Mouse (Mus musculus) kidney, postnatal 25 days (tissue): ENCODE measurements around the gene Heatr9.
"Not testable (repeated sequence)": the region's sequence is repeated elsewhere in the genome, so short reads cannot be mapped to it uniquely, and the experiment has no call there.

Source experiments
- DNase-seq, 2 experiments: peaks; one replicate each; pipeline ENCODE4 v3.0.0; 2021; ENCODE audit warnings: mixed read lengths in 2 of 2

Gene Heatr9

DNA sequence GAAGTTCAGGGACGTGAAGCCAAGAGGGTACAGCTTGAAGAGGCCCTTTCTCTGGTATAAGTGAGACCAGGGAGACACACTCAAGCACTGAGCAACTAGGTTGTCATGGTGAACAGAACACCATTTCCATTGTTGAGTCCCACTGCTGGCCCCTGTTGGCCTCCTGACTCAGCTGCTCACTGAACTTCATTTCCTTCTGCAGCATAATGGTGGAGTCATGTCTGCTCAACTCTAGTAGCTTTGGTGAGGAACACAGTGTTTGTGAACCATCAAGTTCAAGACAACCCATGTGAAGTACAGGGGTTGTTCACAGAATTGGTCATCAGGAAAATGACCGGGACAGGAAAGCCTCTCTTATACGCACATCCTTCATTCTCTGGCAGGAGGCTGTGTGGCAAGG is at the start of gene Heatr9:
Gene Heatr9, minus strand, starts transcription at position 101 of the 400 bp plus-strand sequence.
- no peak for DNase-seq

DNA sequence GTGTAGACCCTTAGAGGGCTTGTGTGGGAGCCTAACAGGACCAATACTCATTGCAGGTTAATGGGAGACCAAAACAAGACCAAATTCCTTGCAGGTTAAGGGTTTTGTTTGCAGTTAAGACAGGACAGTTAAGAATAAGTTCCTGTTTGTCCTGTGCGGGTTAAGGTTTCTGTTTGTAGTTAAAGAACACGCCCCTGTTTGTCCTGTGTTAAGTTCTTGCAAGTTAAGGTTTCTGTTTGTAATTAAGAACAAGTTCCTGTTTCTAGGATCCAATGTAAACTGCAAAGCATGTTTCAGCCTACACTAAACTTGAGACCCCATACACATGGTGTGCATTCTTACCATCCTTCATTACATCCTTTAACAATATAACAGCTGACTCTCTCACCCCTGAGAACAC is 48.2 kb upstream of the Heatr9 start:
- DNase-seq: no peak

DNA sequence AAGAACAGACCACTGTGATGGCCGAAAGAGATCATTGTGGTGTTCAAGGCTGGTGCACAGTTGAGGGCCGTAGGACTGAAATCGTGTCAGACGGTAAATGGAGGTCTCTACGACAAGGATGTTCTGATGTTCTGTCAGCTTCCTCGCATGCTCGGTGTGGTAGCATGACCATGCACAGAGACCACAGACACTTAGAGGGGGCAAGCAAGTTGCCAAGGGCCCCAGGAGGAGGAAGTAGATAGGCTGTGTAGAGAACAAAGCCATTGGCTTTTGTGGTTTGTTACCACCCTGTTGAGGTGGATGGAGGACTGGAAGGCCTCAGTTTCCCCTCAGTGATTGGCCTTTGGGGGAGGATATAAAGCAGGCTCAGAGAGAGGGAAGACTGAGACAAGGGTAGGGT is 47.3 kb upstream of the Heatr9 start:
- no peak for DNase-seq

DNA sequence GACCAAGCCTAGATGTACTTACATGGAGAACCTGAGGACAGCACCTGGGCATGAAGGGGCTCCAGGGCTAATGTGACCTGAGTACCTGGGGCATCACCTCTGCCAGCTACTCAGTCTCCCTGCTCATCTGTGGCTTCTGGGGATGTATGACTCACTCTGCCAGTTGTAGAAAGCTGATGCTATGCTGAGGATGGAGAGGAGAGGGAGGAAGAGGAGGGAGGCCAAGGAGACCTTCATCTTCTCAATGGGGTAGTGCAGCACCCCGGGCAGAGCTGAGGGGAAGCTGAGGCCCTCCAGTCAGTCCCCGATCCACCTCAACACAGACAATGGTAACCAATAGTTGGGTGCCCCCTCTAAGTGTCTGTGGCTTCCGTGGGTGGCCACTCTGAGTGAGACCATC is 46.8 kb upstream of the Heatr9 start:
- DNase-seq: no peak

DNA sequence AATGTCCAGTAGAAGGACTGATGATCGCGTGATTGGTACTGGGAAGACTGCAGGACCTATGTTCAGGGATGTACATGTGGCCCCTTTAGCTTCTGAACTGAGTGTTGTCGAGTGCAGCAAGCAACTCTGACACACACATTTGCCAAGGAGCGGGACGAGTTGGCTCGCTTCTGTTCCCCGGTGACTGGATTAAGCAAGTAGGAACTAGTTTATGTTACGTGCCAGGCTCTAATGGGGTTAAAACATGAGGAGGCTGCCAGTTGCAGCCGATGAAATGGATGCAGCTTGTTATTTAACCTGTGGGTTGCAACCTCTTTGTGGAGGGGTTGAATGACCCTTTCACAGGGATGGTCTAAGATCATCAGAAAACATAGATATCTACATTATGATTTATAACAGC is 46.1 kb upstream of the Heatr9 start:
- DNase-seq: no peak

DNA sequence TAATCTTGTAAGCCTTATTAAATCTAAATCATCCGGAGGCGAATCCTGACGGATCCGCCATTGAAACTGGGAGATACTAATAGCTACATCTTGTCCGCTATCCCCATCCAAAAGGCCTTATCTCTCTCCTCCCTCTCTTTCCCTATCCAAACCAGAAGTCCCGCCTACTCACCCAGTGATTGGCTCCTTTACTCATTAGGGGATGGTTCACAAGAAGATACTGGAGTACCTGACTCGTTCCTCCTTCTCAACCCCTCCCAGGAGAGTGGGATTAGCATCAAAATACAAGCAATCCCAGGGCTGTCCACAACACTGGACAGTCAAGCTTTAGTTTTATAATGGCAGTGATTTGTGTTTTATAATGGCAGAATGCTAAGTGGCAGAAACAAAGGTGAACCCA is 45.3 kb upstream of the Heatr9 start:
- no peak for DNase-seq

DNA sequence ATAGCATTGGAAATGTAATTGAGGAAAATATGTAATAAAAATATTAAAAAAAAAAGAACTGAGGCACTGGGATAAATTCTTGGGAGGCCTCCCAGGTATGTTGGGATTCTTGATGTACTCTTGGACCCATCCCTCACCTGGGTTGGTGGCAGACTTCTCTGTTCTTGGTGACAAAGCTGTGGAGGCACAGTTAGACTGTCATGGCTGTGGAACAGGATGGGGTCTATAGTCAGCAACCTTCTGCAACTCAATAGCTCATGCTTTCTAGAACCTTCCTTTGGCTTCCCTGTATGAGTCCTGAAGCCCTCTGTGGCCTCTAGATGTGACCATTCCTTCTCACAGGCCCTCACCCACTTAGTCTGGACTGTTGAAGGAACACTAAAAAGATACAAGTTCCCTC is 44.6 kb upstream of the Heatr9 start:
- no peak for DNase-seq

DNA sequence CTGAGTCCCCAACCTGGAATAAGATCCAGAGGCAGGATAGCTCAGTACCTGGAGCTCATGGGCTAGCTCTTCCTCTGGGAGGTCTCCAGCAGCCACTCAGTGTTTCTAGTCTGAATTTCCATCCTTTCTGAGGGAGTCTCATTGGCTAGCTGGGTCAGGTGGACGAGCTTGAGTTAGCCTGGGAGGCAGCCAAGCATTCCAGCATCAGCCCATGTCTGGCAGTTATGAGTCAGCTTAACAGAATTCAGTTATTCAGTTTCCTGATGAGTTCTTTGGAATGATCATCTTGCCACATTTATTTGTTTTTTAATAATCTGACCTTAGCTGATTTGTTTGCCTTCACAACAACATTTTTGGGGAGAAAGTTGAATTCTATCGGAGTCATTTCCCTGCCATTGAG is 41.8 kb upstream of the Heatr9 start:
- DNase-seq: peak; percentile 37 to 58

DNA sequence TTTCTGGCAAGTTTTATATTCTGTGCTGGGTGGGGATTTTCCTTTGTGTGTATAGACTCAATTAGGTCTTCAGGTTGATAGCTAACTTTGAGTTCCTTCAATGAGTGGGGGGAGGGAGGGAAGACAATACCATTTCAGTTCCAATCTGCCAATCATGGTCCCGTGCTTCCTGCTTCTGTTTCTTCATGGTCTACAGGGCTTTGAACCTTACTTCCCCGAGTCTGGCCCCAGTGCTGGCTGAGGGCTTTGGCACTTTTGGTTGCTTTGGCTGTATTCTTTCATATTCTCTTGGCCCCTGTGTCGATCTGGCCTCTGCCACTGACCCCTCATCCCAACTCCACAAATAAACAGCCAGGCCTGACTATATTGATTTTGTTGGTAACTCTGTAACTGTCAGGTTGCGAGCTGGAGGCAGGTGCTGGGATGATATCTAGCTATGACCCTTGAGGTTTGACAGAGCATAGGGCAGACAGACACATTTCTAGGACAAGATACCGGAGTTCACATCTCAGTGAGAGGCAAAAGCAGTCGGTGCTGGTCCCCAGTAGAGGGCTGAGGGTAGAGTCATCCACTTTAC is 40.4 kb upstream of the Heatr9 start:
- DNase-seq: no peak

DNA sequence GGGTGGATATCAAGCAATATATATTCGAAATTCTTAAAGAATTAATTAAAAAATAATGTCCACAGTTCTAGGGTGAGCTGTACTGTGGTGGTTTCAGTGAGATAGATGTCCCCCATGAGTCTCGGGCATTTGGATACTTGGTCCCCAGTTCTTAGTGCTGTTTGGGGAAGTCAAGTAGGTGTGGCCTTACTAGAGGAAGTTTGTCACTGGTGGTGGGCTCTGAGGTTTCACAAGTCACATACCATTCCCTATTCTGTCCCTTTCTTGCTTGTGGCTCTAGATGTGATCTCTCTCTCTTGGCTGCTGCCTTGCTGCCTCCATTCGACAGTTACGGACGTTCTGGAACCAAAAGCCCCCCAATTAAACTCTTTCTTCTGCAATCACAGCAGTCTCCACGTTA is 38.4 kb upstream of the Heatr9 start:
- DNase-seq: no peak

DNA sequence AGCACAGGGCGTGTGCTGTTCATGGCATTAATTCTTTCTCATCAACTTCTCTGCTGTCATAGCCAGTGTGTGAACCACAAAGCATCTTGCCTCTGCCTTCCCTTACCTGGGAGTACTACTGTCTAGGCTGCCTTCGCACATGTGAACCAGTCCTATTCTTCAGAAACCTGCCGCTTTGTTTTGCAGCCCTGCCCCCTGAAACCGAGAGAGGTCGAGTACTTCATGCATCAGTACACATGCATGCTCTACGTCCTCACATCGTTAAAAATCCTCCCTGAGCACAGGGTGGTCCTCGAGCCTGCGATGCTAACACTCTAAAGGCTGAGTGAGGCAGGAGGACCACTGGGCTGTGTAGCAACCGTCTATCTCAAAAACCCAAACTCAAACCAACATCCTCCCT is 35.1 kb upstream of the Heatr9 start:
- no peak for DNase-seq

DNA sequence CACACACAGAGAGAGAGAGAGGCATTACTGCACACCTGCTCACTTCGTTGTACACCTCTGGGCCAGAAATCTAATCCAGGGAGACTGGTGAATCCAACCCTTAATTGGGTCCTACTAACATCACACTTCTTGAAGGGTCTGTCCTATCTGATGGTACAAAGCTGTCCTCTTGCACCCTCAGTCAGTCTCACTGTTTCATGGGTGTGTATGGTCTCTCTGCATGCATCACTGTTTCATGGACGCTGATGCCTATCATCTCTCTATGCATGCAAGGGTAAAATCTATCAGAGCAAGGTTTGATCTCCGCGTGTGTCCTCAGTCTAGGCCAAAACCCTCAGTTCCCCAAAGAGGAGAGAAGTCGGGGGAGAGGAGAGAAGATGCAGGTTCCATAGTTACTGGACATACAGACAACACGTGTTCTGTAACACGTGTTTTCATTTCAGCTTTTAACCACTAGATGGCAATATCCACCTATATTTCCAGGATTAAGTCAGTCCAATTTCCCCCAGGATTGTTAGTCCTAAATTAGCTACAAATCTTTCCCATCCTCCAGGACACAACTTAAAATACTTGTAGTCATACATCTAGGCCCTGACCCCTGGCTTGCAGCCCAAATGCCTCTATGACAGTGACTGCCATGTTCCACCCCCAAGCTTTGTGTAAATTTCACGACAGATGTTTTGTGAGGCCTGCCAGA is 34.3 kb upstream of the Heatr9 start:
- peak in 1 of 2 experiments; percentile 14 for DNase-seq

DNA sequence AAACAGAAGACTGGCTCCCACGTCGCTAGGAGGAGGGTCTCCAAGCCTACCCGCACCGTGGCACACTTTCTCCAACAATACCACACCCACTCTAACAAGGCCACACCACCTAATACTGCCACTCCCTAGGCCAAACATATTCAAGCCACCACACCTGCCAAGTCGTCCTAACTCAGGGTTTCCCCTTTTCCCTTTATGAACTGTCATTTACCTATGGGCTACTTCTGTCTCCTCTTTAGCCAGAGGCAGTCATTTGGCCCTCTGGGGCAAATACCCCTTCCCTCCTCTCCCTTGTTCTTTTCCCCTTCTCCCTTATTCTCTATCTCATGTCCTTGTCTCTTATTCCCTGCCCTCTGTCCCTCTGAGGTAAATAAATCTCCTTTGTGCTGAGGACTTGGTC is 29.7 kb upstream of the Heatr9 start:
- no peak for DNase-seq

DNA sequence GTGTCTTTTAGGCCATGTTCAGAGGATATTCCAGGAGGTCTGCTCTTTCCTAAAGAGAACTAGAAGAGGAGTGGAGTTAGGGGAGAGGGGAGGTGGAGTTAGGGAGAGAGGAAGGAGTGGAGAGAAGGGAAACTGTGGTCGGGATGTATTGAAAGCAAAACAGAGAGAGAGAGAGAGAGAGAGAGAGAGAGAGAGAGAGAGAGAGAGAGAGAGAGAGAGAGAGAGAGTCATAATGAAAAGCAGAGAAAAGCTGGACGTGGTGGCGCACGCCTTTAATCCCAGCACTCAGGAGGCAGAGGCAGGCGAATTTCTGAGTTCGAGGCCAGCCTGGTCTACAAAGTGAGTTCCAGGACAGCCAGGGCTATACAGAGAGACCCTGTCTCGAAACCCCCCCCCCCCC is 29.1 kb upstream of the Heatr9 start:
- not testable (repeated sequence) for DNase-seq

DNA sequence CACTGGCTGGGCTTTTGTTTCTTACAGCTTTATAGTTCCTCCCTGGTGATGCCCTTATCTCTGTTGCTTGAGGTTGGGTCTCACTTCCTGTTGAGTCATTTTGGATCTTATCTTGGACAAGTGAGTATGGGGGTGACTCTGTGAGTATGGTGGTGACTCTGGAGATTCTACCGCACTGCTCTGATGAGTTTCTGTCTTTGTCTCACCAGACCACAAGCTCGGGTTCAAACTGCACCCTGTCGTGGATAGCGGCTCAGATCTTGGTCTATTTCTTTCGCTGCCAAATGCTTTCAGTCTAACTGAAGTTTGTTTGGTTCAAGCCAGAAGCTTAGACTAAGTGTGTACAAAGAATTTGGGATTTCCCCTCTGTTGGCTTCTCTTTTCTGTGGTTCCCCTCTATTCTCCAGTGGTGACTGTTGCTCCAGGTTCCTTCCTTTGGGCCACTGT is 28.2 kb upstream of the Heatr9 start:
- no peak for DNase-seq

DNA sequence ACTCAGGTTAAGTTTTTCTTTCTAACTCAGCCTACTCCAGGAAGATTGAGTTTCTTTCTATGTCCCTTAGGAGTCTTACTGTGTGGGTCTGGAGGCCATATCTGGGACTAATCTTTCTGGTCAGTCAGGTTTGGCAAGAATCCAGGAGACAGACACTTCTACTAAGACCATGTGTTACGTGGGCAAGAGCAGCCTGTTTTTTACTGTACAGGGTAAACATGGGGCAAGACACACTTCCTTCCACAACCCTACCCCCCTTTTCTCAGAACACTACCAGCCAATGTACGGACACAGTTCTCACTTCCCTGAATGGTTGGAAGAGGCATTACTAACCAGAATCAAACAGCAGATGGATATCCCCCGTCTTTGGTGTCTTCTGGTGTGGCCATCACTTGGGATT is 22.2 kb upstream of the Heatr9 start:
- DNase-seq: no peak

DNA sequence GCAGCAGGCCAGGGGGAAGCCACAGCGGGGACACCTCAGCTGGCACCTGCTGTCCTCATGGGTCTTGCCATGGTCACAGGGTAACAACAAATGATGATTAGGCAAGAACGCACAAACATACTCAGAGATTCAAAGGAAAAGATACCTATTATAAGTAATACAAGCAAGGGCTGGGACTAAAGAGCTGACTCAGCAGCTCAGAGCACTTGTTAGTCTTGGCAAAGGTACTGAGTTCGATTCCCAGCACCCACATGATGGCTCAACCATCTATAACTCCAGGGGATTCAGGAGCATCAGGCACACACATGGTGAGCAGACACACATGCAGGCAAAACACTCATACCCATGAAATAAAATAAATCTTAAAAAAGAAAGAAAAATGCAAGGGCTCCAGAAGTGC is 19.4 kb upstream of the Heatr9 start:
- DNase-seq: no peak

DNA sequence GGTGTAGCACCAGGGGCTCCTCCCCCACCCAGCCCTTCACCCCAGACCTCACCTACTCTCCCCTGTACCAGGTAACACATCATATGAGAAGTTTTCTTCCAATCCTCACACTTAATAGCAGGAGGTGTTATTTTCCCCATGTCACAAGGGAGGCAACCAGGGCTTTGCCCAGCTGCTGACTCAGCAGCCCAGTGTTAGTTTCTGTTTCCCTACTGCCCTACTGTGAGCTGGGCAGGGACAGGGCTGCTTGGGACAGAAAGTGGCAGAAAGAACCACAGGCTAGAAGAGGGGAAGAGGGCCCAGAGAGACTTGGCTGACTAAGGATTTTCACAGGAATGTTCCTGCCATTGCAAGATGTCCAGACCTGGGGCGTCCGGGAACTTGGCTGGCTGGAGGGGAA is 19.0 kb upstream of the Heatr9 start:
- no peak for DNase-seq

DNA sequence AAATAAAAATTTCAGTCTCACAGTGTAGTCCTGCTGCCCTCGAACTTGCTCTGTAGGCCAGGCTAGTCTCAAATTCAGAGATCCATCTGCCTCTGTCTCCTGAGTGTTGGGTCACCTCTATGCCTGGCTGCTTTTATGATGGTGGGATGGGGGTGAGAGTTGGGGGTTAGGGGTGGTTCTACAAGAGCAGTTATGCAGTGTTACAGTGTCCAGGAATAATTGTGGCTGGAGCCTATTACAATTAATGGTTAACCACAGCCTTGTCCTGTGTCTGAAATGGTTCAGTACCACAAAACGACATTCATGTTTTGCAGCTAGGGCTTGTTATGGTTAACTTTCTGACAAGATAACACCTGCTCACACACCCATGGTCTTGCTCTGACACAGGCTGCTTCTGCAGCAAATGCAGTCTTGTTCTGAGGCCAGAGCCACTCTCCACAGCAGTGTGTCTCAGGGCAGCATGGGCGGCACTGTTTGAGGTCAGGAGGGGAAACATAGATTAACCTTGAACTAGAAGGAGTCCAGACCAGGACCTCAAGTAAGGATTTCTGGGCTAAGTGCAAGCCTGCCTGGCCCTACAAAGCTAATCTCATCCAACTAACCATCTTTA is 16.8 kb upstream of the Heatr9 start:
- DNase-seq: peak; percentile 14 to 65

DNA sequence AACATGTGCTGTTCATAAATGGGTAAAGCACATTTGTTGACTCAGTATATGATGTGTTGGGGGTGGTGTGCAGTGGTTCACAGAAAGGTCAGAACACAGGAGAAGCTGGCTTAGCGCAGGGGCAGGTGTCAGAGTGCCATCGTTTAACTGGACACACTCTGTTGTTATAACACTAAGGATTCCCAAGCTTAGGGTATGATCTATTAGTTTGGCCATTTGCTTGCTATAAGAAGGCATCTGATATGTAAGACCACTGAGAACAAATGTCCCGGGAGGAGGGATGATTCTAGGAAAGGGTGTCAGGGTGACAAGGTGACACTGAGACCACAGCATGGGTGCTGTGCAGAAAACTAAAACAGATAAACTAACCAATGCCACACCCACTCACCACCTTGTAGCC is 14.9 kb upstream of the Heatr9 start:
- DNase-seq: no peak

DNA sequence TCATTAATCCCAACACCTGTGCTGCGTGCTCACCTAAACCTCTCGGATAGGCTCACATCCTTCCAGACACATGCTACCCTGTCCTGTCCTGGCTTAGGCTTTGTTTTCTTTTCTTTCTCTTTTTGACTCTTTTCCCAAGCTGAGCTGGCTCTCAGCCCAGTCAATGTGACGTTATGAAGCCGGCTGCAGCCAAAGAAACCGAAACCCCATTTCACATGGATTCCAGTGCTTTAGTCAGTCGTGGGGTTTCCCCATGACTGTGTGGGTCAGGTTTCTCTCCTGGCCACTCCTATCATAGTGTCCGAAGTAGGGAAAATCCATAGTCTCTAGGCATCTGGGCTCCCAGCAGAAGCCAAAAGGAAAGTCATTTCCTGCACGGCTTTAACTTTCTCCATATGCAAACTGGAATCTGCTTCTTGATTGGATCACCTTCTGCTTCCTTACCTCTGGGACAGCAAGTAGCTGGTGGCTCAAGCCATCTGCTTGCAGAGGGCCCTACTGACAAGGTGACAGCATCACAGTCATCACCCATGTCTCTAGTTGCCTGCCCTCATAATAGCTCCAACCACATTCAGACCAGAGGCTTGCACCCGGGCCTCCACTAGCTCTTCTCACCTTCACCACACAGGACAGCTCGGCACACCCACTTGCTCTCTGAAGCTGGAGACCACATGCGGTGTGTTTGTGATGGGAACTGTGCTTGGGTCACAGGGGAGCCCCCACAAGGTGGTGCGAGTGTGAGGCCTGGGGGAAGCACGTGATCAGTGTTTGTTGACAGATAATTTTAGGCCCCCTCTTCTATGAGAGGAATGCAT is 12.8 kb upstream of the Heatr9 start:
- peak; percentile 80 to 88 for DNase-seq

DNA sequence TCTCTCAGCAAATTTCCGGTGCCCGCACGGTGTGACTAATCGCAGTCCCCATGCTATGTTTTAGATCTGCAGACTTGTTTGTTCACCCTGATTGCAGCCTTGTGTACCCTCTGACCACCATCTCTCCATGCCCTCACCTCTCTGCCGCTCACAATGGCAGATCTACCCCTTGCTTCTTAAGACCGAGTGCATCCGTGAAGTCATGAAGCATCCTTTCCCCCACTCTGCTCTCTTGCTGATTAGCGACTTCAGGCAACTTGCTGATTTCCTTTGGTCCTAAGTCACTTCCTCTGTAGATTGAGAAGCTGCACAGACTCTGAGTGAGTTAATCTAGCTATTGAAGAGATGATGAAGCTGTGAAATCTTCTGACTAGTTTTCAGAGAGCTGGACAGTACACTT is 12.2 kb upstream of the Heatr9 start:
- DNase-seq: no peak

DNA sequence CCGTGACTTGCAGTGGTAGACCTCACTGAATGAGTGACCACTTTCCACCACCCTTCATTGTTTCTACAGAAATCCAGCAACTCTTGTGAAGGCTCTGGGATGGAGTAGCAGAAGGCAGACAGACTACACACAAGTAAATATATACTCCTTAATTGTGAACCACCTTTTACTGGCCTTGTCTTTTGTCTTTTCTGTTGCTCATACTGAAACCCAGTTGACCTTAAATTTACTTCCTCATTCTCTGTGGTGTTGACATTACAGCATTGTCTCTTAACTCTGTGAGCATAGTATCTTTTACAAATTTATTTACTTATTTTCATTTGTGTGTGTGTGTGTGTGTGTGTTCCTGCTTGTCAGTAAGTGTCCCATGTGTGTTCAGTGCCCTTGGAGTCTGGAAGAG is 11.2 kb upstream of the Heatr9 start:
- no peak for DNase-seq

DNA sequence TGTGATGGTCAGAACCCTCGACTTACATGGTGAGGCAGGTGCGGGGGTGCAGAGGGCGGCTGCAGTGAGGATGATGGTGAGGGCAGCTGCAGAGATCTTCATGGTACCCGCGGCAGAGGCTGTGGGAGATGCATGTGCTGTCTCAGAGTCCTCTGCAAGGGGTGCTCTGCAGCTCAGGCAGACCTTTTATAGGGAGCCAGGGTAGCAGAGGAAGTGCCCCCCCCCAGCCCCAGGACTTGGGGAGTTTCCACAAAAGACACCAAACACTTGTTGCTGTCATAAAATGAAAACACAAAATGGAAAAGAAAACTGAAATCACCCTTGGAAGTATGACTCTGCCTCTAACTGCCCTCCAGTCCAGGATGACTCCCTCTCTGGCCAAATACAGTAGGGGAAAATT is 8.4 kb upstream of the Heatr9 start, which contains the start of gene Ccl5:
Gene Ccl5, minus strand, starts transcription at position 159 of the 400 bp plus-strand sequence.
- DNase-seq: no peak
